Mouse (Mus musculus): Measurements from ENCODE around the gene Tnfrsf1b. TPM values are rescaled to one million over a fixed set of nuclear protein-coding genes. Genes with fewer than 3 reads are reported as not detected.

Tnfrsf1b gene
- polyA plus RNA-seq, 1 experiment from 2014 or later = 3.4 TPM

DNA sequence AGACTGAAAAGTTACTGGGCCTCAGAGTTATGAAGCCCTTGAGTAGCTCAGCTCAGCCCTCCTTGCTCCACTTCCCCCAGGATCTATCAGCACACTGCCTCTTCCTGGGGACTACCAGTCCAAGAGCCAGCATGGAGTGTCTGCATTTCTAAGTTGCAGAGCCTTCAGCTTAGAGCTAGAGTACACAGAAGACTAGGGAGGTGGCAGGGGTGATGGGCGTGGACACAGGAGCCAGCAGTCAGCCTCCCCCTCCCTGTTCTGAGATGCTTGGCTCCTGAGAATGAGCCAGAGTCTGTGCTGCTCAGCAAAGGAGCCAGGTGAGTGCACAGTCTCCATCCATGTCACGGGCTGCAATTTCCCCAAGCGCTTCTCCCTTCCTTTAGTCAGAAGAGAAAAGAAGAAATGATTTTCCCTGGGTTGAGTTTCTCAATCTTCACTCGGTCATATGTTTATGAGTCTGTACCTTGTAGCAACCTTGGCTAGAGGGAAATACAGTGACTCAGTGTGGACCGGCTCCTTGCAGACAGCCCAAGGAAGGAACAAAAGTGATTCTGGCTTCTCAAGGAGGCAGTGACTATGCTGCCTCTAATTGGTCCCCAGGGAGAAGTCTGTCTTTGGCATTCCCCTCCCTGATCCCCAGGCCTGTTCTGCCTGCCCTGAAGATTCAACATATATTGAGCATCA, 11.2 kb upstream of the Tnfrsf1b start:
- Histone ChIP-seq H3K4me3 (ENCODE audit: low read depth, low read length) (no peak overlapping the region), H3K27me3 (ENCODE audit: insufficient read depth, low read length) (no peaks in the 10 kb centered on the region), H3K36me3 (ENCODE audit: insufficient read depth) (no peaks in the 10 kb centered on the region), H3K4me1 (ENCODE audit: insufficient read depth) (no peaks in the 10 kb centered on the region), H3K9me3 (ENCODE audit: low read depth, low read length) (no peaks in the 10 kb centered on the region), H3K27ac (ENCODE audit: low read depth) (no peak overlapping the region), H3K9ac (no peak overlapping the region), H3K4me2 (no peak overlapping the region)
- no peak for DNase-seq
- ATAC-seq (ENCODE audit: insufficient read depth) = no peak; the same call in 1 of the 2 replicates
- WGBS = 57% methylated on average over 5 of the region's 5 CpGs
- TF ChIP-seq CTCF (IDR thresholded peaks at IDR 0.05; ENCODE audit: low read depth) = no peak

DNA sequence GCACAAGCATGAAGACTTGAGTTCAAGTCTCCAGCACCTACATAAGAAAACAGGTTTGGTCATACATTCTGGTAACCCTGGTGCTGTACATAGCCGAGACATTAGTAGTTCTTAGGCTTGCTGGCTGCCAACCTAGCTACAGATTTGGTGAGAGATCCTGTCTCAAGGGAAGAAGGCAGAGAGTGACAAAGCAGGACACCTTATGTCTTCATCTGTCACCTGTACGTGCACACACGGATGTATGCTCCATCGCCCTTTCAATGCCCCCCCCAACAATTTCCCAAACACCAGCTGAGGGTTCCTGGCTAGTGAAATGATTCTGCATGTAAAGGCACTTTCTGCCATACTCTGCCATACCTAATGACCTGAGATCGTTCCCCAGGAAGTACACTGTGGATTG, 9.5 kb upstream of the Tnfrsf1b start:
- Histone ChIP-seq H3K4me3 (ENCODE audit: low read depth, low read length) (no peak overlapping the region), H3K4me1 (ENCODE audit: insufficient read depth) (no peaks in the 10 kb centered on the region), H3K9me3 (ENCODE audit: low read depth, low read length) (no peaks in the 10 kb centered on the region), H3K9ac (no peak overlapping the region), H3K27ac (ENCODE audit: low read depth) (no peak overlapping the region), H3K27me3 (ENCODE audit: insufficient read depth, low read length) (no peaks in the 10 kb centered on the region), H3K4me2 (no peak overlapping the region), H3K36me3 (ENCODE audit: insufficient read depth) (no peaks in the 10 kb centered on the region)
- no peak for DNase-seq
- WGBS = 86% methylated on average over 5 of the region's 5 CpGs
- ATAC-seq (ENCODE audit: insufficient read depth) = no peak
- TF ChIP-seq CTCF (IDR thresholded peaks at IDR 0.05; ENCODE audit: low read depth) = no peak

DNA sequence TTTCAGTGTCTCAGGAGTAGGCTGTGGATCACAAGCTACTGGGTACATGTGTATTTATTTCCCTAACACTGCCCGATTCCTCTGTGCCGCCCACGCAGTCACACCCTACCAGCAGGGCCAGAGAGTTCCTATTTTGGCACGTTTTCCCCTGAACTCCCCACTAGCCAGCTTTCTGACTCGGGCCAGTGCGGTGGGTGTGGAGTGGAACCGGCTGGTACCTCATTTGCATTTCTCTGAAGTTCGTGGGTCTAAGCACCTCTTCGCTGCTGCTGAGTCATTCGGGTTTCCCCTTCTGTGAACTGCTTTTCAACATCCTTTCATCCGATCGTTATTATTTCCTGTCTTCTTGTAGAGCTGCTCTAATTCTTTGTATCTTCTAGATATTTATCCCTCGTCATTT, 7.7 kb upstream of the Tnfrsf1b start:
- Histone ChIP-seq H3K27me3 (ENCODE audit: insufficient read depth, low read length) (no peaks in the 10 kb centered on the region), H3K9me3 (ENCODE audit: low read depth, low read length) (no peaks in the 10 kb centered on the region), H3K27ac (ENCODE audit: low read depth) (no peak overlapping the region), H3K4me3 (ENCODE audit: low read depth, low read length) (no peak overlapping the region), H3K4me2 (no peak overlapping the region), H3K36me3 (ENCODE audit: insufficient read depth) (no peaks in the 10 kb centered on the region), H3K4me1 (ENCODE audit: insufficient read depth) (no peaks in the 10 kb centered on the region), H3K9ac (no peak overlapping the region)
- WGBS = 38% methylated on average over 13 of the region's 13 CpGs
- ATAC-seq (ENCODE audit: insufficient read depth) (no peak), DNase-seq (no peak)
- no peak for TF ChIP-seq CTCF (IDR thresholded peaks at IDR 0.05; ENCODE audit: low read depth)

DNA sequence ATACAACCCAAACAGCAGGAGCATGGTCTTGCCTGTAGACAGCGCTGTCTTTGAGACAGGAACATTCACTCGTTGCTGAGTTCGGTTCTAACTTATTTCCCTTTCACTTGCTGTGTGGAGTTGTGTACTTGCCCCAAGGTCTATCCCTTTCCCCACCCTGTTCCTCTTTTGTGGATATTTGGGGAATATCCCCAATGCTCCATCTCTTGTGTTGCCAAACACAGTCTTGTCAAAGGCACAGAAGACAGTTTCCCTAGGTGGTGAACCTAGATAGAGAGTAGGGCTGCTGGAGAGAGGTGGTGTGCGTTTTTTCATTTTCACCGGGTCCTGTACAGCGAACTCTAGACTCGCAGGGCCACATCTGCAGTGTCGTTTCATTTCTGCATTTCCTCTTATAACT, 5.9 kb upstream of the Tnfrsf1b start:
- Histone ChIP-seq H3K9me3 (ENCODE audit: low read depth, low read length) (no peaks in the 10 kb centered on the region), H3K4me3 (ENCODE audit: low read depth, low read length) (no peak overlapping the region), H3K27ac (ENCODE audit: low read depth) (no peak overlapping the region), H3K4me2 (no peak overlapping the region), H3K9ac (no peak overlapping the region), H3K36me3 (ENCODE audit: insufficient read depth) (no peaks in the 10 kb centered on the region), H3K4me1 (ENCODE audit: insufficient read depth) (no peaks in the 10 kb centered on the region), H3K27me3 (ENCODE audit: insufficient read depth, low read length) (peaks cover 4% of the 10 kb centered on the region; the same call in 1 of the 2 replicates)
- no peak for ATAC-seq (ENCODE audit: insufficient read depth)
- no peak for TF ChIP-seq CTCF (IDR thresholded peaks at IDR 0.05; ENCODE audit: low read depth)
- DNase-seq = no peak
- WGBS = 85% methylated on average over 8 of the region's 8 CpGs

DNA sequence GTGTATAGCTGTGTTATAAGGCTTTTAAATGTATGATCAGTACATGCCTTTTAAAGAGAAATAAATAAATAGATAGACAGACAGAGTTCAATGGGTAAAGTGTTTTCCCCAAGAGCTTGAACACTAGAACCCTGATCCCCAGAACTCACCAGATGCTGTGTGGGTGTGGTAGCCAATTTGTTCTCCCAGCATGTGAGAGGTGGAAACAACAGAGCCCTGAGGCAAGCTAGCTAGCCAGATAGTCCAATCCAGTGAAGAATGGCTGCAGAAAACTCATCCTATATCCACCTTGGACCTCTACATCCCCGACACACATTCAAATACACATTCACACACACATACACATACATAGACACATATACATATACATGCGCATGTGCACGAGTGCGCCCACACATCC, 4.9 kb upstream of the Tnfrsf1b start:
- Histone ChIP-seq H3K4me2 (no peak overlapping the region), H3K27me3 (ENCODE audit: insufficient read depth, low read length) (peaks cover 15% of the 10 kb centered on the region), H3K9ac (no peak overlapping the region), H3K9me3 (ENCODE audit: low read depth, low read length) (no peaks in the 10 kb centered on the region), H3K4me3 (ENCODE audit: low read depth, low read length) (no peak overlapping the region), H3K27ac (ENCODE audit: low read depth) (no peak overlapping the region), H3K4me1 (ENCODE audit: insufficient read depth) (no peaks in the 10 kb centered on the region), H3K36me3 (ENCODE audit: insufficient read depth) (no peaks in the 10 kb centered on the region)
- DNase-seq (no peak), ATAC-seq (ENCODE audit: insufficient read depth) (no peak)
- TF ChIP-seq CTCF (IDR thresholded peaks at IDR 0.05; ENCODE audit: low read depth) = no peak
- 91% methylated on average over 4 of the region's 4 CpGs for WGBS

DNA sequence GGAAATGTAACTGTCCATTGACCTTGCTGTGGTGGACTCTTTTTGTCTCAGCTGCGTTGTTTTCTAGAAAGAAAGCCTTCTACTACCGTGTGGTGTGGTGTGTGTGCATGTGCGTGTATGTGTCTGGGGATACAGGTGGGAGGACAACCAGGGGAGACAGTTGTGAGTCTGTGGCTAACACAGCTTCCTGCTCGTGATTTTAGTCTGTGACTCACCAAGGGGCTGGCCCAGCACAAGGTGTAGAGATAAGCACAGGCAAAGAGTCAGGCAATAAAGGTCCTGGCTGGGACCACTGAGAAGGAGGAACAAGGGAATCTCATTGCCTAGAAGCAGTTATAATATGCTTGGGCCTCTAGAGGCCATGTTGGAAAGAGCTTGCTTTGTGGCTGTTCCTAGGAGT, 3.3 kb upstream of the Tnfrsf1b start:
- 71% methylated on average over 4 of the region's 4 CpGs for WGBS
- Histone ChIP-seq H3K4me3 (ENCODE audit: low read depth, low read length) (no peak overlapping the region), H3K4me2 (no peak overlapping the region), H3K27ac (ENCODE audit: low read depth) (no peak overlapping the region), H3K27me3 (ENCODE audit: insufficient read depth, low read length) (peaks cover 29% of the 10 kb centered on the region), H3K4me1 (ENCODE audit: insufficient read depth) (no peaks in the 10 kb centered on the region), H3K36me3 (ENCODE audit: insufficient read depth) (no peaks in the 10 kb centered on the region), H3K9ac (no peak overlapping the region), H3K9me3 (ENCODE audit: low read depth, low read length) (no peaks in the 10 kb centered on the region)
- no peak for TF ChIP-seq CTCF (IDR thresholded peaks at IDR 0.05; ENCODE audit: low read depth)
- ATAC-seq (ENCODE audit: insufficient read depth) (no peak), DNase-seq (no peak)

DNA sequence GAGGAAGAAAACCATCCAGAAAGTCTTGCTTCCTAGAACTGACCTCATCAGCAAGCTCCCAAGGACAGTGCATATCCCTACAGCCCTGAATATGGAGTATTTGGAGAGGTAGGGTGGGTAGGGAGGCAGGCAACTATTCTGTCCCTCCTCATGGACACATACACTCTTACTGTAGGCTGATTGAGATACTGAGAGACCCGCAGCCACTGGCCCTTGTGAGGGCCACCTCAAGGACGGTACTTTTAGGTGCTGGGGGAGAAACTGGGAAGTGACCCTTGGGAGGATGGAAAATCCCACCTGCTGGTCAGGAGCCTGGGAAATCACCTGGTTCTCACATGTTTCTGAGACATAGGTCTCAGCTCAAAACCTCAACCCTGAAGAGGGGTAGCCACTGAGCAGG, 886 bp upstream of the Tnfrsf1b start:
- no peak overlapping the region for H3K4me3 ChIP-seq (ENCODE audit: low read depth, low read length)
- no peak for ATAC-seq (ENCODE audit: insufficient read depth)
- H3K9me3 ChIP-seq (ENCODE audit: low read depth, low read length) = no peaks in the 10 kb centered on the region
- peaks cover 31% of the 10 kb centered on the region for H3K27me3 ChIP-seq (ENCODE audit: insufficient read depth, low read length)
- H3K27ac ChIP-seq (ENCODE audit: low read depth) = no peak overlapping the region
- DNase-seq = no peak
- no peak for TF ChIP-seq CTCF (IDR thresholded peaks at IDR 0.05; ENCODE audit: low read depth)
- WGBS = 50% methylated on average over 2 of the region's 2 CpGs
- H3K9ac ChIP-seq = no peak overlapping the region
- H3K36me3 ChIP-seq (ENCODE audit: insufficient read depth) = no peaks in the 10 kb centered on the region
- H3K4me2 ChIP-seq = no peak overlapping the region
- no peaks in the 10 kb centered on the region for H3K4me1 ChIP-seq (ENCODE audit: insufficient read depth)
